9 mouse cellular contexts compared by ENCODE assay signal in the genomic region with DNA sequence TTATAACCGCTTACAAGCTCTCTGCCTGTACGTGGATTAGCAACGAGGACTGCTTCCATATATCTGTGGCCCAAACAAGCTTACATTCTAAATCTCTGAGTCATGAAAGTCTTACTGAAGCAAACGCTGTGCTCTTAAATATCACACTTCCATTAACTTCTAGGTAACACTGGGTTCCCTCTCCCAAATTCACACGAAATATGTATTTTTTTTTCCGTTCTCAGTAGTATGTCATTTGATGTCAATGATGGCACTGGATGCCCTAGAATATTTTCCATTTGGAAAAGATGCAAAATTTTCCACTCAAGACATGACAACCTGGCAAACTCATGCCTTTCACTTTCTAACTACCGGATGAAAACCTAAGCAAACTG. TPM values are rescaled to one million over a fixed set of nuclear protein-coding genes. Genes with fewer than 3 reads are reported as not detected.
A peak's percentile ranks its signal among the peaks of the same experiment; 100 is the strongest.
DNase-seq lines count a peak whose midpoint lies in the region; ATAC-seq and TF ChIP-seq lines count a peak whose summit lies in the region.
"Had no signal": no experiment of that assay in that cellular context is flagged by ENCODE, and none has a peak within 500 bp of the region (broad histone marks: within the 10 kb centered on the region; RNA-seq: fewer than 3 reads in every experiment).

No protein-coding gene starts in this region.

- H3K4me3 ChIP-seq in kidney, postnatal 0 days (replicated peaks; ENCODE audit: low read depth, low read length): peak overlapping the region; percentile 93
- peak overlapping the region; percentile 84 for H3K4me3 ChIP-seq in bone marrow, adult 2 months (replicated peaks; ENCODE audit: control insufficient read depth, low read depth, low read length)
- peak overlapping the region; percentile 94 for H3K4me3 ChIP-seq in hindbrain, embryonic 11.5 days (ENCODE audit: low read depth, low read length)
- peak overlapping the region; percentile 78 for H3K4me3 ChIP-seq in midbrain, embryonic 14.5 days (replicated peaks; ENCODE audit: low read depth, low read length)

- no peak for ATAC-seq in kidney, postnatal 0 days (replicated peaks; ENCODE audit: low FRiP score, low read depth)
- no peak for ATAC-seq in hindbrain, embryonic 11.5 days (ENCODE audit: low FRiP score)
- no peak for ATAC-seq in midbrain, embryonic 14.5 days (ENCODE audit: low FRiP score, low TSS enrichment)
- ATAC-seq in granulocyte monocyte progenitor cell, adult 5-6 weeks (replicated peaks; ENCODE audit: poor library complexity, severe bottlenecking): no peak

- peak overlapping the region; percentile 57 for H3K4me2 ChIP-seq in kidney, postnatal 0 days (ENCODE audit: low read length)
- H3K4me2 ChIP-seq in hindbrain, embryonic 11.5 days (replicated peaks; ENCODE audit: low read depth, low read length): peak overlapping the region; percentile 42
- peak overlapping the region; percentile 79 for H3K4me2 ChIP-seq in midbrain, embryonic 14.5 days (ENCODE audit: low read length)

- peak overlapping the region; percentile 87; the same call in 1 of the 2 replicates for H3K27ac ChIP-seq in kidney, postnatal 0 days
- H3K27ac ChIP-seq in bone marrow, adult 2 months (ENCODE audit: control insufficient read depth, insufficient read depth, low read depth, low read length, poor library complexity): no peak overlapping the region
- no peak overlapping the region for H3K27ac ChIP-seq in hindbrain, embryonic 11.5 days (ENCODE audit: low read depth, low read length)
- no peak overlapping the region for H3K27ac ChIP-seq in midbrain, embryonic 14.5 days (replicated peaks; ENCODE audit: low read depth, low read length)

- no peaks in the 10 kb centered on the region for H3K27me3 ChIP-seq in kidney, postnatal 0 days (ENCODE audit: insufficient read depth, low read length)
- H3K27me3 ChIP-seq in hindbrain, embryonic 11.5 days (ENCODE audit: control insufficient read depth, insufficient read depth, low read length): 0 out of 2 replicates have a peak, but pooled peaks cover 2% of the 10 kb centered on the region
- H3K27me3 ChIP-seq in midbrain, embryonic 14.5 days (ENCODE audit: control insufficient read depth, insufficient read depth, low read length): no peaks in the 10 kb centered on the region

- H3K9me3 ChIP-seq in kidney, postnatal 0 days (replicated peaks; ENCODE audit: low read length): no peaks in the 10 kb centered on the region
- no peaks in the 10 kb centered on the region for H3K9me3 ChIP-seq in hindbrain, embryonic 11.5 days (ENCODE audit: control insufficient read depth, low read length)
- no peaks in the 10 kb centered on the region for H3K9me3 ChIP-seq in midbrain, embryonic 14.5 days (ENCODE audit: control insufficient read depth, low read length)

- DNase-seq in kidney, postnatal 0 days (ENCODE audit: low spot score): peak; percentile 19
- DNase-seq in kidney, postnatal 4 days: no peak
- DNase-seq in hindbrain, embryonic 11.5 days (ENCODE audit: low spot score): no peak
- DNase-seq in midbrain, embryonic 14.5 days: peak; percentile 2
- DNase-seq in cerebellum, postnatal 10 days: no peak
- no peak for DNase-seq in right cerebral cortex, postnatal 10 days (ENCODE audit: low spot score in 2 of 2)

- 31% methylated on average over 7 of the region's 7 CpGs for WGBS in kidney, postnatal 0 days
- 17% methylated on average over 7 of the region's 7 CpGs for WGBS in bone marrow, adult 2 months
- 47% methylated on average over 7 of the region's 7 CpGs for WGBS in hindbrain, embryonic 11.5 days
- WGBS in midbrain, embryonic 14.5 days: 42% methylated on average over 7 of the region's 7 CpGs

- 0 out of 2 replicates have a peak, but pooled peaks cover 3% of the 10 kb centered on the region for H3K4me1 ChIP-seq in kidney, postnatal 0 days (replicated peaks; ENCODE audit: insufficient read depth, low read length)
- no peaks in the 10 kb centered on the region; the same call in 1 of the 2 replicates for H3K4me1 ChIP-seq in bone marrow, adult 2 months (ENCODE audit: control insufficient read depth, insufficient read depth, low read length)
- no peaks in the 10 kb centered on the region for H3K4me1 ChIP-seq in hindbrain, embryonic 11.5 days (replicated peaks; ENCODE audit: control insufficient read depth, insufficient read depth, low read length)
- peaks cover 10% of the 10 kb centered on the region; the same call in 1 of the 2 replicates for H3K4me1 ChIP-seq in midbrain, embryonic 14.5 days (ENCODE audit: control insufficient read depth, insufficient read depth, low read length)

- no peak for TF ChIP-seq CTCF in kidney, postnatal 0 days (IDR thresholded peaks at IDR 0.05; ENCODE audit: low read depth)
- no peak for TF ChIP-seq CTCF in bone marrow, adult 2 months (IDR thresholded peaks at IDR 0.05; ENCODE audit: control insufficient read depth, insufficient read depth, low read length)

- peak overlapping the region; percentile 95 for H3K9ac ChIP-seq in kidney, postnatal 0 days (ENCODE audit: low read depth, low read length)
- H3K9ac ChIP-seq in hindbrain, embryonic 11.5 days (ENCODE audit: low read depth, low read length): peak overlapping the region; percentile 94
- peak overlapping the region; percentile 93 for H3K9ac ChIP-seq in midbrain, embryonic 14.5 days (replicated peaks; ENCODE audit: low read length)

- peaks cover 12% of the 10 kb centered on the region; the same call in 1 of the 2 replicates for H3K36me3 ChIP-seq in kidney, postnatal 0 days (ENCODE audit: insufficient read depth, low read length)
- H3K36me3 ChIP-seq in hindbrain, embryonic 11.5 days (ENCODE audit: control insufficient read depth, insufficient read depth, low read length): no peaks in the 10 kb centered on the region
- peaks cover 26% of the 10 kb centered on the region for H3K36me3 ChIP-seq in midbrain, embryonic 14.5 days (ENCODE audit: control insufficient read depth, insufficient read depth, low read length)

- no peak for TF ChIP-seq POLR2A in bone marrow, adult 2 months (IDR thresholded peaks at IDR 0.05; ENCODE audit: borderline replicate concordance, control insufficient read depth, low read depth, low read length)

RNA-seq across cellular contexts. Expression of gene Uhmk1, which starts 0.8 kb away (rescaled TPM):
- polyA plus RNA-seq in kidney, postnatal 0 days (2015; fragmentation: Nextera tagmentation; extraction: Ambion mirVana): 6.6 and 7.0 TPM in 2 replicates
- 15.9 and 16.0 TPM in 2 replicates for polyA plus RNA-seq in bone marrow, adult 2 months (2011; ENCODE audit: insufficient read depth, insufficient read length, low replicate concordance, missing spikeins)
- polyA plus RNA-seq in hindbrain, embryonic 11.5 days (2014; fragmentation: Nextera tagmentation; extraction: Ambion mirVana): 13.6 and 16.4 TPM in 2 replicates
- polyA plus RNA-seq in midbrain, embryonic 14.5 days (2014; fragmentation: Nextera tagmentation; extraction: Ambion mirVana): 11.7 and 12.8 TPM in 2 replicates
- total RNA-seq in granulocyte monocyte progenitor cell, adult 5-6 weeks (2014; fragmentation: Nextera tagmentation): 30.4 and 35.6 TPM in 2 replicates
- 45.6 and 45.8 TPM in 2 replicates for total RNA-seq in granulocyte monocyte progenitor cell, adult 5-6 weeks (2017)

RNA-seq across cellular contexts. Expression of gene Sh2d1b2, which starts 18.2 kb away (rescaled TPM):
- polyA plus RNA-seq in kidney, postnatal 0 days (2015; fragmentation: Nextera tagmentation; extraction: Ambion mirVana): not detected in 2 replicates
- polyA plus RNA-seq in bone marrow, adult 2 months (2011; ENCODE audit: insufficient read depth, insufficient read length, low replicate concordance, missing spikeins): not detected in 2 replicates
- not detected in 2 replicates for polyA plus RNA-seq in hindbrain, embryonic 11.5 days (2014; fragmentation: Nextera tagmentation; extraction: Ambion mirVana)
- polyA plus RNA-seq in midbrain, embryonic 14.5 days (2014; fragmentation: Nextera tagmentation; extraction: Ambion mirVana): not detected in 2 replicates
- total RNA-seq in granulocyte monocyte progenitor cell, adult 5-6 weeks (2014; fragmentation: Nextera tagmentation): not detected in 2 replicates
- not detected in 2 replicates for total RNA-seq in granulocyte monocyte progenitor cell, adult 5-6 weeks (2017)
- total RNA-seq: adrenal gland, postnatal 10 days had no signal

RNA-seq across cellular contexts. Expression of gene Uap1, which starts 39.6 kb away (rescaled TPM):
- 53.0 and 53.6 TPM in 2 replicates for polyA plus RNA-seq in kidney, postnatal 0 days (2015; fragmentation: Nextera tagmentation; extraction: Ambion mirVana)
- polyA plus RNA-seq in bone marrow, adult 2 months (2011; ENCODE audit: insufficient read depth, insufficient read length, low replicate concordance, missing spikeins): 18.5 and 23.4 TPM in 2 replicates
- 67.2 and 69.2 TPM in 2 replicates for polyA plus RNA-seq in hindbrain, embryonic 11.5 days (2014; fragmentation: Nextera tagmentation; extraction: Ambion mirVana)
- 49.2 and 67.5 TPM in 2 replicates for polyA plus RNA-seq in midbrain, embryonic 14.5 days (2014; fragmentation: Nextera tagmentation; extraction: Ambion mirVana)
- 48.9 and 49.5 TPM in 2 replicates for total RNA-seq in granulocyte monocyte progenitor cell, adult 5-6 weeks (2014; fragmentation: Nextera tagmentation)
- total RNA-seq in granulocyte monocyte progenitor cell, adult 5-6 weeks (2017): 74.7 and 144 TPM in 2 replicates

Comparison
In these comparisons a context has a peak if more than half of its experiments do, and no peak if none do; other contexts are left out.
1. DNase-seq: peak in kidney, postnatal 0 days (single experiment) and midbrain, embryonic 14.5 days (single experiment); none in kidney, postnatal 4 days (0 of 2), hindbrain, embryonic 11.5 days (single experiment), cerebellum, postnatal 10 days (0 of 2) and right cerebral cortex, postnatal 10 days (0 of 2).
2. Peak in every context shown above with its lines, with median percentiles within 50 percentile points of each other: H3K4me2 ChIP-seq, H3K4me3 ChIP-seq and H3K9ac ChIP-seq.